Mouse (Mus musculus) erythroblast, adult 5-6 weeks (primary cell): ENCODE measurements around the gene Uap1. TPM values are rescaled to one million over a fixed set of nuclear protein-coding genes. Genes with fewer than 3 reads are reported as not detected.
A peak's percentile ranks its signal among the peaks of the same experiment; 100 is the strongest.
"Not testable (repeated sequence)": the region's sequence is repeated elsewhere in the genome, so short reads cannot be mapped to it uniquely, and the experiment has no call there.

Experiments used
- ATAC-seq: replicated peaks from 2 replicates; pipeline ENCODE4 v1.8.0; 2016; ENCODE audit warnings: moderate number of reproducible peaks, mild to moderate bottlenecking, moderate TSS enrichment, inconsistent platforms; ENCODE audit not compliant: poor library complexity, low FRiP score, severe bottlenecking
- total RNA-seq, 2 experiments: library from RNA; stranded (forward) in 1 of 2; stranded (reverse) in 1 of 2; fragments of 150-400 nt in 1 of 2; fragments of 200-764, 138-1000 nt in 1 of 2; gene quantifications; 2 replicates each; pipeline versions ENCODE4 v1.2.3 to v1.2.4; 2015 to 2017; ENCODE audit warnings: low replicate concordance in 2 of 2

The Uap1 gene
- total RNA-seq, 2 experiments from 2014 or later, result 14.8 to 29.2 TPM

GRCm38 (mm10) chr1:170136351-170137009 is 38.3 kb downstream of the Uap1 start:
- ATAC-seq, result 0 out of 2 replicates have a peak, but pooled peaks have one; percentile 55

- ATAC-seq, result no peak
Observed at GRCm38 (mm10) chr1:170134264-170134663, 40.5 kb downstream of the Uap1 start.

- ATAC-seq, result no peak
Observed at GRCm38 (mm10) chr1:170130962-170131361, 43.8 kb downstream of the Uap1 start.

GRCm38 (mm10) chr1:170124644-170125043 is 50.1 kb downstream of the Uap1 start:
- ATAC-seq, result no peak

GRCm38 (mm10) chr1:170113616-170114015 is 61.1 kb downstream of the Uap1 start:
- no peak for ATAC-seq

- ATAC-seq, result no peak
Observed at GRCm38 (mm10) chr1:170112261-170112660, 62.5 kb downstream of the Uap1 start.

- no peak for ATAC-seq
Observed at GRCm38 (mm10) chr1:170111651-170112226, 63.0 kb downstream of the Uap1 start.

GRCm38 (mm10) chr1:170110516-170111332 is 64.0 kb downstream of the Uap1 start, which contains the start of gene Ddr2:
Gene Ddr2 (minus strand): TSS chr1:170110762.
- no peak for ATAC-seq

GRCm38 (mm10) chr1:170109776-170110515 is 64.8 kb downstream of the Uap1 start:
- no peak for ATAC-seq

- not testable (repeated sequence) for ATAC-seq
Observed at GRCm38 (mm10) chr1:170102814-170103213, 71.9 kb downstream of the Uap1 start.

Other genes with a start within 250 kb of the Uap1 start
- gene Ccdc190, start 246.3 kb downstream of the Uap1 start, total RNA-seq (2015; ENCODE audit: low replicate concordance), result not detected in 2 replicates
- not detected in 2 replicates for gene Ccdc190, start 246.3 kb downstream of the Uap1 start, total RNA-seq (2017; ENCODE audit: low replicate concordance)
- gene Hsd17b7, start 205.7 kb downstream of the Uap1 start, total RNA-seq (2015; ENCODE audit: low replicate concordance), result 0.77 and 1.7 TPM in 2 replicates
- 0.60 and 0.98 TPM in 2 replicates for gene Hsd17b7, start 205.7 kb downstream of the Uap1 start, total RNA-seq (2017; ENCODE audit: low replicate concordance)
- not detected in 2 replicates for gene Ddr2, start 64.2 kb downstream of the Uap1 start, total RNA-seq (2015; ENCODE audit: low replicate concordance)
- 0.60 TPM in 1 of 2 replicates, not detected in the other for gene Ddr2, start 64.2 kb downstream of the Uap1 start, total RNA-seq (2017; ENCODE audit: low replicate concordance)
- gene Uhmk1, start 40.4 kb upstream of the Uap1 start, total RNA-seq (2015; ENCODE audit: low replicate concordance), result 18.8 and 22.4 TPM in 2 replicates
- gene Uhmk1, start 40.4 kb upstream of the Uap1 start, total RNA-seq (2017; ENCODE audit: low replicate concordance), result 26.6 and 34.4 TPM in 2 replicates
- not detected in 2 replicates for gene Sh2d1b2, start 57.8 kb upstream of the Uap1 start, total RNA-seq (2015; ENCODE audit: low replicate concordance)
- gene Sh2d1b2, start 57.8 kb upstream of the Uap1 start, total RNA-seq (2017; ENCODE audit: low replicate concordance), result 0.14 TPM in 1 of 2 replicates, not detected in the other
- 0.58 and 5.9 TPM in 2 replicates for gene Sh2d1b1, start 102.4 kb upstream of the Uap1 start, total RNA-seq (2015; ENCODE audit: low replicate concordance)
- gene Sh2d1b1, start 102.4 kb upstream of the Uap1 start, total RNA-seq (2017; ENCODE audit: low replicate concordance), result 1.5 and 2.5 TPM in 2 replicates
- gene Gm7694, start 131.4 kb upstream of the Uap1 start, total RNA-seq (2015; ENCODE audit: low replicate concordance), result 3.8 and 7.9 TPM in 2 replicates
- 4.5 and 8.1 TPM in 2 replicates for gene Gm7694, start 131.4 kb upstream of the Uap1 start, total RNA-seq (2017; ENCODE audit: low replicate concordance)
- gene Spata46, start 133.8 kb upstream of the Uap1 start, total RNA-seq (2015; ENCODE audit: low replicate concordance), result not detected in 2 replicates
- gene Spata46, start 133.8 kb upstream of the Uap1 start, total RNA-seq (2017; ENCODE audit: low replicate concordance), result not detected in 2 replicates